Mouse (Mus musculus): ENCODE measurements around the gene Sdhaf1. TPM values are rescaled to one million over a fixed set of nuclear protein-coding genes. Genes with fewer than 3 reads are reported as not detected.

The Sdhaf1 gene
- polyA plus RNA-seq, 1 experiment from 2014 or later = 17.5 TPM

- 9% methylated on average over 35 of the region's 35 CpGs for whole genome bisulfite sequencing
- no peaks in the 10 kb centered on the region for H3K36me3 ChIP-seq
- peak within 1 kb of the TSS; percentile 57 for H3K4me3 ChIP-seq
- peak within 1 kb of the TSS; percentile 27 for H3K9ac ChIP-seq
- peak within 1 kb of the TSS; percentile 42 for H3K27ac ChIP-seq
- no peaks in the 10 kb centered on the region for H3K9me3 ChIP-seq (replicated peaks)
- peak; percentile 44; the same call in 1 of the 2 replicates for ATAC-seq (replicated peaks; ENCODE audit: insufficient number of reproducible peaks, insufficient read depth, low FRiP score, low read depth)
- H3K27me3 ChIP-seq = no peaks in the 10 kb centered on the region
- peak within 1 kb of the TSS; percentile 54 for H3K4me2 ChIP-seq
- H3K4me1 ChIP-seq (replicated peaks) = peaks cover 15% of the 10 kb centered on the region
These were observed 32.2 kb downstream of the Sdhaf1 start, which contains the start of gene Clip3 for GRCm38 (mm10) chr7:30291215-30292131. Gene Clip3, plus strand, starts transcription at chr7:30291728.

- peaks cover 15% of the 10 kb centered on the region for H3K4me1 ChIP-seq (replicated peaks)
- no peak overlapping the region for H3K4me2 ChIP-seq
- no peaks in the 10 kb centered on the region for H3K27me3 ChIP-seq
- no peak overlapping the region for H3K9ac ChIP-seq
- H3K36me3 ChIP-seq = no peaks in the 10 kb centered on the region
- no peaks in the 10 kb centered on the region for H3K9me3 ChIP-seq (replicated peaks)
- no peak overlapping the region for H3K4me3 ChIP-seq
- H3K27ac ChIP-seq = no peak overlapping the region
- 46% methylated on average over 10 of the region's 10 CpGs for WGBS
- no peak for ATAC-seq (replicated peaks; ENCODE audit: insufficient number of reproducible peaks, insufficient read depth, low FRiP score, low read depth)
These were observed 33.8 kb downstream of the Sdhaf1 start for GRCm38 (mm10) chr7:30289714-30290399.

- H3K9ac ChIP-seq = no peak overlapping the region
- no peak overlapping the region for H3K4me3 ChIP-seq
- H3K9me3 ChIP-seq (replicated peaks) = no peaks in the 10 kb centered on the region
- H3K4me2 ChIP-seq = no peak overlapping the region
- no peaks in the 10 kb centered on the region for H3K27me3 ChIP-seq
- H3K27ac ChIP-seq = no peak overlapping the region
- ATAC-seq (replicated peaks; ENCODE audit: insufficient number of reproducible peaks, insufficient read depth, low FRiP score, low read depth) = no peak
- H3K4me1 ChIP-seq (replicated peaks) = peaks cover 15% of the 10 kb centered on the region
- H3K36me3 ChIP-seq = no peaks in the 10 kb centered on the region
- WGBS = 60% methylated on average over 7 of the region's 7 CpGs
These were observed 34.5 kb downstream of the Sdhaf1 start for GRCm38 (mm10) chr7:30289071-30289713.

GRCm38 (mm10) chr7:30288046-30288445, 35.6 kb downstream of the Sdhaf1 start:
- no peaks in the 10 kb centered on the region for H3K36me3 ChIP-seq
- no peak overlapping the region for H3K27ac ChIP-seq
- no peak overlapping the region for H3K4me2 ChIP-seq
- H3K4me1 ChIP-seq (replicated peaks) = peaks cover 11% of the 10 kb centered on the region
- H3K9me3 ChIP-seq (replicated peaks) = no peaks in the 10 kb centered on the region
- ATAC-seq (replicated peaks; ENCODE audit: insufficient number of reproducible peaks, insufficient read depth, low FRiP score, low read depth) = no peak
- WGBS = 60% methylated on average over 6 of the region's 6 CpGs
- H3K27me3 ChIP-seq = no peaks in the 10 kb centered on the region
- H3K9ac ChIP-seq = no peak overlapping the region
- no peak overlapping the region for H3K4me3 ChIP-seq

GRCm38 (mm10) chr7:30286701-30287410, 36.8 kb downstream of the Sdhaf1 start:
- no peak overlapping the region for H3K4me2 ChIP-seq
- no peak for ATAC-seq (replicated peaks; ENCODE audit: insufficient number of reproducible peaks, insufficient read depth, low FRiP score, low read depth)

GRCm38 (mm10) chr7:30282740-30283139, 41.0 kb downstream of the Sdhaf1 start:
- peak overlapping the region; percentile 15; the same call in 1 of the 2 replicates for H3K9ac ChIP-seq
- H3K27me3 ChIP-seq = no peaks in the 10 kb centered on the region
- no peaks in the 10 kb centered on the region for H3K9me3 ChIP-seq (replicated peaks)
- peak overlapping the region; percentile 26; the same call in 1 of the 2 replicates for H3K27ac ChIP-seq
- 54% methylated on average over 7 of the region's 7 CpGs for WGBS
- ATAC-seq (replicated peaks; ENCODE audit: insufficient number of reproducible peaks, insufficient read depth, low FRiP score, low read depth) = no peak
- H3K4me1 ChIP-seq (replicated peaks) = peaks cover 18% of the 10 kb centered on the region
- H3K36me3 ChIP-seq = no peaks in the 10 kb centered on the region
- no peak overlapping the region for H3K4me3 ChIP-seq
- H3K4me2 ChIP-seq = peak overlapping the region; percentile 23; the same call in 1 of the 2 replicates

More at GRCm38 (mm10) chr7:30286701-30287410, 36.8 kb downstream of the Sdhaf1 start:
- H3K9ac ChIP-seq = no peak overlapping the region
- H3K4me1 ChIP-seq (replicated peaks) = peaks cover 9% of the 10 kb centered on the region
- no peaks in the 10 kb centered on the region for H3K27me3 ChIP-seq
- H3K9me3 ChIP-seq (replicated peaks) = no peaks in the 10 kb centered on the region
- 54% methylated on average over 8 of the region's 8 CpGs for WGBS
- no peak overlapping the region for H3K27ac ChIP-seq
- no peak overlapping the region for H3K4me3 ChIP-seq
- no peaks in the 10 kb centered on the region for H3K36me3 ChIP-seq

GRCm38 (mm10) chr7:30281522-30281921, 42.2 kb downstream of the Sdhaf1 start:
- ATAC-seq (replicated peaks; ENCODE audit: insufficient number of reproducible peaks, insufficient read depth, low FRiP score, low read depth) = no peak
- Histone ChIP-seq H3K4me2 (no peak overlapping the region), H3K9me3 (replicated peaks) (no peaks in the 10 kb centered on the region), H3K36me3 (no peaks in the 10 kb centered on the region), H3K27ac (peak overlapping the region; percentile 99; the same call in 1 of the 2 replicates), H3K9ac (no peak overlapping the region), H3K4me3 (no peak overlapping the region), H3K27me3 (no peaks in the 10 kb centered on the region), H3K4me1 (replicated peaks) (peaks cover 18% of the 10 kb centered on the region)
- 74% methylated on average over 4 of the region's 4 CpGs for WGBS

- Histone ChIP-seq H3K4me1 (replicated peaks) (peaks cover 18% of the 10 kb centered on the region), H3K36me3 (no peaks in the 10 kb centered on the region), H3K9ac (peak overlapping the region; percentile 53), H3K4me3 (peak overlapping the region; percentile 96), H3K27me3 (no peaks in the 10 kb centered on the region), H3K9me3 (replicated peaks) (no peaks in the 10 kb centered on the region), H3K4me2 (peak overlapping the region; percentile 93), H3K27ac (peak overlapping the region; percentile 99)
- WGBS = under 1% methylated on average over 20 of the region's 20 CpGs
- ATAC-seq (replicated peaks; ENCODE audit: insufficient number of reproducible peaks, insufficient read depth, low FRiP score, low read depth) = peak; percentile 87
These were observed 43.0 kb downstream of the Sdhaf1 start for GRCm38 (mm10) chr7:30280670-30281138.

- WGBS = under 1% methylated on average over 49 of the region's 49 CpGs
- Histone ChIP-seq H3K9ac (peak within 1 kb of the TSS; percentile 64), H3K4me3 (peak within 1 kb of the TSS; percentile 96), H3K27ac (peak within 1 kb of the TSS; percentile 99), H3K4me2 (peak within 1 kb of the TSS; percentile 93), H3K4me1 (replicated peaks) (peaks cover 21% of the 10 kb centered on the region), H3K9me3 (replicated peaks) (no peaks in the 10 kb centered on the region), H3K27me3 (no peaks in the 10 kb centered on the region), H3K36me3 (no peaks in the 10 kb centered on the region)
- ATAC-seq (replicated peaks; ENCODE audit: insufficient number of reproducible peaks, insufficient read depth, low FRiP score, low read depth) = peak; percentile 94
These were observed 43.6 kb downstream of the Sdhaf1 start, which contains the start of the genes Thap8 and Wdr62 for GRCm38 (mm10) chr7:30279951-30280669. Gene Thap8, plus strand, starts transcription at chr7:30280094. Gene Wdr62, minus strand, starts transcription at chr7:30280419.

- Histone ChIP-seq H3K36me3 (no peaks in the 10 kb centered on the region), H3K9ac (peak overlapping the region; percentile 64; the same call in 1 of the 2 replicates), H3K9me3 (replicated peaks) (no peaks in the 10 kb centered on the region), H3K4me1 (replicated peaks) (peaks cover 24% of the 10 kb centered on the region), H3K27ac (peak overlapping the region; percentile 99), H3K4me2 (peak overlapping the region; percentile 93), H3K27me3 (no peaks in the 10 kb centered on the region), H3K4me3 (peak overlapping the region; percentile 96)
- ATAC-seq (replicated peaks; ENCODE audit: insufficient number of reproducible peaks, insufficient read depth, low FRiP score, low read depth) = no peak
- under 1% methylated on average over 6 of the region's 6 CpGs for WGBS
These were observed 44.2 kb downstream of the Sdhaf1 start for GRCm38 (mm10) chr7:30279536-30279935.

Data from heart, embryonic 15.5 days (tissue).